Mouse (Mus musculus): ENCODE data around the gene Atf5.

- TF ChIP-seq EP300 (IDR thresholded peaks at IDR 0.05; ENCODE audit: insufficient read depth, low read depth, low read length) (no peak), CTCF (IDR thresholded peaks at IDR 0.05) (peak; percentile 95), POLR2A (IDR thresholded peaks at IDR 0.05; ENCODE audit: insufficient read depth, low read depth, low read length) (no peak)
These were observed 44.3 kb upstream of the Atf5 start for GRCm38 (mm10) chr7:44860576-44861428.

All from heart, adult 2 months (tissue).